In genomic region chr5:67646756-67647529, GRCm38 (mm10) we compare ENCODE assay signal across 14 mouse cellular contexts. TPM values are rescaled to one million over a fixed set of nuclear protein-coding genes. Genes with fewer than 3 reads are reported as not detected.
DNase-seq lines count a peak whose midpoint lies in the region; ATAC-seq and TF ChIP-seq lines count a peak whose summit lies in the region.
"Had no signal": no experiment of that assay in that cellular context is flagged by ENCODE, and none has a peak within 500 bp of the region (broad histone marks: within the 10 kb centered on the region; RNA-seq: fewer than 3 reads in every experiment).

No protein-coding gene starts in this region.

- 0 out of 2 replicates have a peak, but pooled peaks cover 3% of the 10 kb centered on the region for H3K36me3 ChIP-seq in kidney, embryonic 15.5 days
- no peaks in the 10 kb centered on the region for H3K36me3 ChIP-seq in lung, embryonic 14.5 days (ENCODE audit: insufficient read depth)
- peaks cover 44% of the 10 kb centered on the region for H3K36me3 ChIP-seq in neural tube, embryonic 15.5 days

- WGBS in kidney, embryonic 15.5 days = 43% methylated on average over 20 of the region's 20 CpGs
- WGBS in lung, embryonic 14.5 days = 41% methylated on average over 20 of the region's 20 CpGs
- WGBS in neural tube, embryonic 15.5 days = 87% methylated on average over 20 of the region's 20 CpGs

- no peak overlapping the region for H3K4me3 ChIP-seq in kidney, embryonic 15.5 days (replicated peaks)
- no peak overlapping the region for H3K4me3 ChIP-seq in lung, embryonic 14.5 days (ENCODE audit: low read depth, low read length)
- no peak overlapping the region for H3K4me3 ChIP-seq in neural tube, embryonic 15.5 days (replicated peaks)
- H3K4me3 ChIP-seq: forebrain, embryonic 10.5 days; heart, adult 2 months; hindbrain, embryonic 10.5 days; midbrain, embryonic 13.5 days; neural tube, embryonic 12.5 days had no signal

- DNase-seq in kidney, postnatal 10 days = no peak
- DNase-seq in lung, embryonic 14.5 days = peak; percentile 41
- DNase-seq in lung, adult 18-20 months = no peak
- peak; percentile 30 for DNase-seq in layer of hippocampus, adult 9-11 months
- DNase-seq in B cell, adult 2 months = no peak
- DNase-seq: heart, adult 2 months; right cerebral cortex, adult 18-20 months had no signal

- no peaks in the 10 kb centered on the region for H3K9me3 ChIP-seq in kidney, embryonic 15.5 days (replicated peaks)
- H3K9me3 ChIP-seq in lung, embryonic 14.5 days (ENCODE audit: low read depth, low read length) = no peaks in the 10 kb centered on the region
- no peaks in the 10 kb centered on the region for H3K9me3 ChIP-seq in neural tube, embryonic 15.5 days (replicated peaks)
- H3K9me3 ChIP-seq: forebrain, embryonic 10.5 days; hindbrain, embryonic 10.5 days; midbrain, embryonic 13.5 days; neural tube, embryonic 12.5 days had no signal

- TF ChIP-seq CTCF in lung, embryonic 14.5 days (IDR thresholded peaks at IDR 0.05; ENCODE audit: low read depth) = no peak

- H3K4me1 ChIP-seq in kidney, embryonic 15.5 days = peaks cover 22% of the 10 kb centered on the region
- no peaks in the 10 kb centered on the region for H3K4me1 ChIP-seq in lung, embryonic 14.5 days (ENCODE audit: insufficient read depth)
- peaks cover 4% of the 10 kb centered on the region; the same call in 1 of the 2 replicates for H3K4me1 ChIP-seq in neural tube, embryonic 15.5 days
- H3K4me1 ChIP-seq: forebrain, embryonic 10.5 days; midbrain, embryonic 13.5 days; neural tube, embryonic 12.5 days had no signal

- no peak for ATAC-seq in kidney, embryonic 15.5 days (replicated peaks; ENCODE audit: low FRiP score)
- no peak for ATAC-seq in lung, embryonic 14.5 days (ENCODE audit: insufficient read depth)
- ATAC-seq in neural tube, embryonic 15.5 days (ENCODE audit: low FRiP score) = no peak
- ATAC-seq: liver, postnatal 0 days; midbrain, embryonic 13.5 days had no signal

- no peaks in the 10 kb centered on the region for H3K27me3 ChIP-seq in kidney, embryonic 15.5 days
- H3K27me3 ChIP-seq in lung, embryonic 14.5 days (ENCODE audit: insufficient read depth, low read length) = no peaks in the 10 kb centered on the region
- no peaks in the 10 kb centered on the region for H3K27me3 ChIP-seq in neural tube, embryonic 15.5 days (replicated peaks)
- H3K27me3 ChIP-seq: neural tube, embryonic 12.5 days had no signal

- no peak overlapping the region for H3K27ac ChIP-seq in kidney, embryonic 15.5 days
- H3K27ac ChIP-seq in lung, embryonic 14.5 days (ENCODE audit: low read depth) = no peak overlapping the region
- no peak overlapping the region for H3K27ac ChIP-seq in neural tube, embryonic 15.5 days (replicated peaks)
- H3K27ac ChIP-seq: forebrain, embryonic 10.5 days; heart, adult 2 months; hindbrain, embryonic 10.5 days; midbrain, embryonic 13.5 days; neural tube, embryonic 12.5 days had no signal

- no peak overlapping the region for H3K9ac ChIP-seq in kidney, embryonic 15.5 days
- no peak overlapping the region for H3K9ac ChIP-seq in lung, embryonic 14.5 days
- no peak overlapping the region for H3K9ac ChIP-seq in neural tube, embryonic 15.5 days (replicated peaks)
- H3K9ac ChIP-seq: liver, postnatal 0 days; midbrain, embryonic 13.5 days; neural tube, embryonic 12.5 days had no signal

- H3K4me2 ChIP-seq in kidney, embryonic 15.5 days = peak overlapping the region; percentile 20; the same call in 1 of the 2 replicates
- H3K4me2 ChIP-seq in lung, embryonic 14.5 days = no peak overlapping the region
- H3K4me2 ChIP-seq in neural tube, embryonic 15.5 days = no peak overlapping the region
- H3K4me2 ChIP-seq: midbrain, embryonic 13.5 days; neural tube, embryonic 12.5 days had no signal

RNA-seq across cellular contexts. Expression of gene Shisa3, which starts 39.3 kb away (rescaled TPM):
- polyA plus RNA-seq in kidney, embryonic 15.5 days (2015; fragmentation: Nextera tagmentation; extraction: Ambion mirVana) = 116 and 119 TPM in 2 replicates
- polyA plus RNA-seq in lung, embryonic 14.5 days (2014; fragmentation: Nextera tagmentation; extraction: Ambion mirVana) = 4.7 and 5.5 TPM in 2 replicates
- 3.0 and 3.7 TPM in 2 replicates for polyA plus RNA-seq in neural tube, embryonic 15.5 days (2015; fragmentation: Nextera tagmentation; extraction: Ambion mirVana)

Comparison
In these comparisons a context has a peak if more than half of its experiments do, and no peak if none do; other contexts are left out.
1. DNase-seq: peak in lung, embryonic 14.5 days (single experiment) and layer of hippocampus, adult 9-11 months (single experiment); none in kidney, postnatal 10 days (single experiment), lung, adult 18-20 months (0 of 2) and B cell, adult 2 months (0 of 2).
2. RNA of gene Shisa3, which starts 39.3 kb away (polyA plus RNA-seq): 116 to 119 TPM in kidney, embryonic 15.5 days; 4.7 to 5.5 TPM in lung, embryonic 14.5 days and 3.0 to 3.7 TPM in neural tube, embryonic 15.5 days; every median in the first group is over 10 times any median in the second.